Comparison of ENCODE assay signal across 12 mouse cellular contexts in genomic region chr19:36739566-36740211, GRCm38 (mm10). TPM values are rescaled to one million over a fixed set of nuclear protein-coding genes. Genes with fewer than 3 reads are reported as not detected.
DNase-seq lines count a peak whose midpoint lies in the region; TF ChIP-seq lines count a peak whose summit lies in the region.
"Had no signal": no experiment of that assay in that cellular context is flagged by ENCODE, and none has a peak within 500 bp of the region (broad histone marks: within the 10 kb centered on the region; RNA-seq: fewer than 3 reads in every experiment).

No protein-coding gene starts in this region.

- 38% methylated on average over 7 of the region's 7 CpGs for WGBS in small intestine, adult 2 months

- peaks cover 7% of the 10 kb centered on the region for H3K27me3 ChIP-seq in small intestine, adult 2 months (ENCODE audit: control insufficient read depth, insufficient read depth, low read length)
- H3K27me3 ChIP-seq: midbrain, embryonic 12.5 days had no signal

- TF ChIP-seq POLR2A in small intestine, adult 2 months (IDR thresholded peaks at IDR 0.05; ENCODE audit: low read depth, low read length): no peak

- peak; percentile 44; the same call in 1 of the 2 replicates for TF ChIP-seq CTCF in small intestine, adult 2 months (IDR thresholded peaks at IDR 0.05; ENCODE audit: extremely low read depth, insufficient read length, insufficient replicate concordance, low read depth, low read length)

- H3K4me3 ChIP-seq in small intestine, adult 2 months (ENCODE audit: low read depth, low read length): no peak overlapping the region
- H3K4me3 ChIP-seq: midbrain, embryonic 12.5 days had no signal

- no peaks in the 10 kb centered on the region for H3K36me3 ChIP-seq in small intestine, adult 2 months (ENCODE audit: control insufficient read depth, insufficient read depth, low read length)
- H3K36me3 ChIP-seq: midbrain, embryonic 12.5 days had no signal

- DNase-seq in adrenal gland, postnatal 10 days: peak; percentile 46
- no peak for DNase-seq in adrenal gland, adult 8-10 months
- DNase-seq in kidney, adult 9 months: peak; percentile 19
- no peak for DNase-seq in kidney, adult 8-10 months
- peak; percentile 17 for DNase-seq in right cerebral cortex, adult 2 months (ENCODE audit: low spot score in 2 of 2)
- DNase-seq in right cerebral cortex, postnatal 14 days: no peak
- DNase-seq in left cerebral cortex, postnatal 10 days (ENCODE audit: extremely low spot score in 1 of 2, low spot score in 2 of 2): no peak
- DNase-seq: adrenal gland, postnatal 25 days; B cell, adult 2 months had no signal

- no peak overlapping the region for H3K27ac ChIP-seq in small intestine, adult 2 months (ENCODE audit: insufficient read depth, low read depth, low read length)
- H3K27ac ChIP-seq: midbrain, embryonic 12.5 days had no signal

- peaks cover 3% of the 10 kb centered on the region for H3K4me1 ChIP-seq in small intestine, adult 2 months (ENCODE audit: control insufficient read depth, insufficient read depth, insufficient read length, low read length)

- intact Hi-C loops in left cerebral cortex, postnatal 10 days (cut with DNase I): loop anchor here (2.0 kb wide), 1 partner anchor 133 kb away; no protein-coding TSS in a partner anchor

RNA-seq across cellular contexts. Expression of gene Ppp1r3c, which starts 3.2 kb away (rescaled TPM):
- 10 to 100 TPM; 44.4 to 47.5 TPM for total RNA-seq in adrenal gland, postnatal 10 days (2021)
- total RNA-seq in adrenal gland, adult 8-10 months (2022): 10 to 100 TPM in 2 of 4 experiments, 1 to 10 TPM in 2; 3.0 to 17.5 (median 10.1) TPM
- polyA plus RNA-seq in small intestine, adult 2 months (2012; rRNA removed): 0.55 and 0.75 TPM in 2 replicates
- 10 to 100 TPM; 24.2 to 29.0 TPM for total RNA-seq in left cerebral cortex, postnatal 10 days (2021)
- total RNA-seq: common myeloid progenitor, adult 5-6 weeks had no signal

Comparison
In these comparisons a context has a peak if more than half of its experiments do, and no peak if none do; other contexts are left out.
1. DNase-seq: peak in adrenal gland, postnatal 10 days (single experiment), kidney, adult 9 months (single experiment) and right cerebral cortex, adult 2 months (2 of 2); none in adrenal gland, adult 8-10 months (single experiment), kidney, adult 8-10 months (0 of 2), right cerebral cortex, postnatal 14 days (single experiment) and left cerebral cortex, postnatal 10 days (0 of 2).